In genomic region chr1:127496737-127497543, GRCm38 (mm10) we compare ENCODE assay signal across 9 mouse cellular contexts.
DNase-seq lines count a peak whose midpoint lies in the region; ATAC-seq and TF ChIP-seq lines count a peak whose summit lies in the region.
"Had no signal": no experiment of that assay in that cellular context is flagged by ENCODE, and none has a peak within 500 bp of the region (broad histone marks: within the 10 kb centered on the region; RNA-seq: fewer than 3 reads in every experiment).

No protein-coding gene starts in this region.

- H3K4me1 ChIP-seq in embryonic facial prominence, embryonic 11.5 days (ENCODE audit: control insufficient read depth, insufficient read depth, low read length): no peaks in the 10 kb centered on the region
- no peaks in the 10 kb centered on the region for H3K4me1 ChIP-seq in midbrain, embryonic 12.5 days
- no peaks in the 10 kb centered on the region for H3K4me1 ChIP-seq in stomach, embryonic 14.5 days (ENCODE audit: control insufficient read depth, insufficient read depth, low read length)
- H3K4me1 ChIP-seq: limb, embryonic 15.5 days had no signal

- WGBS in embryonic facial prominence, embryonic 11.5 days: 34% methylated on average over 9 of the region's 9 CpGs
- 35% methylated on average over 9 of the region's 9 CpGs for WGBS in midbrain, embryonic 12.5 days
- WGBS in stomach, embryonic 14.5 days: 33% methylated on average over 9 of the region's 9 CpGs

- no peak overlapping the region for H3K27ac ChIP-seq in embryonic facial prominence, embryonic 11.5 days (replicated peaks; ENCODE audit: low read depth, low read length)
- no peak overlapping the region for H3K27ac ChIP-seq in layer of hippocampus, adult 2 months
- no peak overlapping the region for H3K27ac ChIP-seq in midbrain, embryonic 12.5 days (replicated peaks)
- no peak overlapping the region for H3K27ac ChIP-seq in stomach, embryonic 14.5 days (ENCODE audit: low read length)
- H3K27ac ChIP-seq: limb, embryonic 15.5 days had no signal

- H3K9me3 ChIP-seq in embryonic facial prominence, embryonic 11.5 days (replicated peaks; ENCODE audit: control insufficient read depth, low read length): no peaks in the 10 kb centered on the region
- no peaks in the 10 kb centered on the region for H3K9me3 ChIP-seq in midbrain, embryonic 12.5 days
- H3K9me3 ChIP-seq in stomach, embryonic 14.5 days (ENCODE audit: control insufficient read depth, low read depth, low read length): no peaks in the 10 kb centered on the region
- H3K9me3 ChIP-seq: limb, embryonic 15.5 days had no signal

- intact Hi-C loops in left cerebral cortex, postnatal 4 days (cut with DNase I): no loop called here
- intact Hi-C loops in left cerebral cortex, postnatal 36 days (cut with DNase I): no loop called here

- no peaks in the 10 kb centered on the region for H3K36me3 ChIP-seq in embryonic facial prominence, embryonic 11.5 days (replicated peaks; ENCODE audit: control insufficient read depth, insufficient read depth, low read depth, low read length)
- H3K36me3 ChIP-seq in midbrain, embryonic 12.5 days: peaks cover 4% of the 10 kb centered on the region; the same call in 1 of the 2 replicates
- H3K36me3 ChIP-seq in stomach, embryonic 14.5 days (ENCODE audit: control insufficient read depth, insufficient read depth, low read length): no peaks in the 10 kb centered on the region
- H3K36me3 ChIP-seq: limb, embryonic 15.5 days had no signal

- no peak overlapping the region for H3K4me3 ChIP-seq in embryonic facial prominence, embryonic 11.5 days (ENCODE audit: low read depth, low read length)
- no peak overlapping the region for H3K4me3 ChIP-seq in layer of hippocampus, adult 2 months
- H3K4me3 ChIP-seq in midbrain, embryonic 12.5 days: no peak overlapping the region
- H3K4me3 ChIP-seq in stomach, embryonic 14.5 days (ENCODE audit: low read depth, low read length): no peak overlapping the region
- H3K4me3 ChIP-seq: limb, embryonic 15.5 days had no signal

- peak; percentile 60; the same call in 1 of the 2 replicates for ATAC-seq in embryonic facial prominence, embryonic 11.5 days (replicated peaks; ENCODE audit: insufficient number of reproducible peaks, low FRiP score, low TSS enrichment, low read depth)
- ATAC-seq in midbrain, embryonic 12.5 days (ENCODE audit: low FRiP score, low read depth): peak; percentile 61
- ATAC-seq in stomach, embryonic 14.5 days (ENCODE audit: insufficient number of reproducible peaks, insufficient read depth, low FRiP score, low read depth): peak; percentile 46; the same call in 1 of the 2 replicates

- peak; percentile 90 for TF ChIP-seq CTCF in layer of hippocampus, adult 2 months (conservative IDR thresholded peaks at IDR 0.05)

- H3K27me3 ChIP-seq in embryonic facial prominence, embryonic 11.5 days (ENCODE audit: control insufficient read depth, insufficient read depth, low read length): no peaks in the 10 kb centered on the region
- no peaks in the 10 kb centered on the region for H3K27me3 ChIP-seq in midbrain, embryonic 12.5 days
- H3K27me3 ChIP-seq in stomach, embryonic 14.5 days (ENCODE audit: control insufficient read depth, insufficient read depth, low read length): no peaks in the 10 kb centered on the region
- H3K27me3 ChIP-seq: limb, embryonic 15.5 days had no signal

- H3K4me2 ChIP-seq in embryonic facial prominence, embryonic 11.5 days (ENCODE audit: low read depth, low read length): no peak overlapping the region
- H3K4me2 ChIP-seq in midbrain, embryonic 12.5 days (replicated peaks): no peak overlapping the region
- H3K4me2 ChIP-seq in stomach, embryonic 14.5 days (replicated peaks; ENCODE audit: low read depth, low read length): no peak overlapping the region
- H3K4me2 ChIP-seq: limb, embryonic 15.5 days had no signal

- H3K9ac ChIP-seq in embryonic facial prominence, embryonic 11.5 days (replicated peaks; ENCODE audit: low read length): no peak overlapping the region
- no peak overlapping the region for H3K9ac ChIP-seq in midbrain, embryonic 12.5 days (replicated peaks)
- H3K9ac ChIP-seq in stomach, embryonic 14.5 days (replicated peaks; ENCODE audit: low read depth, low read length): no peak overlapping the region
- H3K9ac ChIP-seq: limb, embryonic 15.5 days had no signal

- DNase-seq in left cerebral cortex, postnatal 4 days: peak; percentile 41
- no peak for DNase-seq in left cerebral cortex, postnatal 36 days (ENCODE audit: low spot score in 2 of 2)
- peak; percentile 73 to 74 for DNase-seq in adrenal gland, postnatal 36 days
- peak; percentile 73 for DNase-seq in embryonic facial prominence, embryonic 11.5 days (ENCODE audit: low spot score)
- DNase-seq in heart, postnatal 4 days: peak; percentile 74
- DNase-seq in layer of hippocampus, adult 2 months (ENCODE audit: low spot score in 2 of 2): peak in 1 of 2 experiments; percentile 41

Comparison
In these comparisons a context has a peak if more than half of its experiments do, and no peak if none do; other contexts are left out.
1. DNase-seq: peak in left cerebral cortex, postnatal 4 days (single experiment), adrenal gland, postnatal 36 days (2 of 2), embryonic facial prominence, embryonic 11.5 days (single experiment) and heart, postnatal 4 days (single experiment); none in left cerebral cortex, postnatal 36 days (0 of 2).
2. Peak in every context shown above with its lines, with median percentiles within 50 percentile points of each other: ATAC-seq.